Mouse (Mus musculus): Measurements from ENCODE around the gene Mdm2. TPM values are rescaled to one million over a fixed set of nuclear protein-coding genes. Genes with fewer than 3 reads are reported as not detected.
A peak's percentile ranks its signal among the peaks of the same experiment; 100 is the strongest.
"Not testable (repeated sequence)": the region's sequence is repeated elsewhere in the genome, so short reads cannot be mapped to it uniquely, and the experiment has no call there.

Mdm2 gene
- polyA plus RNA-seq, 1 experiment from 2014 or later = 76.5 TPM

GRCm38 (mm10) chr10:117727518-117728110 is 17.1 kb upstream of the Mdm2 start:
- Histone ChIP-seq H3K4me3 (replicated peaks) (no peak overlapping the region), H3K27me3 (no peaks in the 10 kb centered on the region), H3K27ac (no peak overlapping the region), H3K4me2 (no peak overlapping the region), H3K4me1 (no peaks in the 10 kb centered on the region), H3K9ac (no peak overlapping the region), H3K36me3 (replicated peaks) (no peaks in the 10 kb centered on the region), H3K9me3 (no peaks in the 10 kb centered on the region)
- no peak for ATAC-seq (ENCODE audit: low FRiP score)
- WGBS = 78% methylated on average over 9 of the region's 9 CpGs

GRCm38 (mm10) chr10:117726888-117727385 is 16.4 kb upstream of the Mdm2 start:
- Histone ChIP-seq H3K9me3 (no peaks in the 10 kb centered on the region), H3K4me3 (replicated peaks) (no peak overlapping the region), H3K4me2 (no peak overlapping the region), H3K27ac (no peak overlapping the region), H3K27me3 (no peaks in the 10 kb centered on the region), H3K4me1 (no peaks in the 10 kb centered on the region), H3K36me3 (replicated peaks) (no peaks in the 10 kb centered on the region), H3K9ac (no peak overlapping the region)
- ATAC-seq (ENCODE audit: low FRiP score) = no peak
- WGBS = 96% methylated on average over 4 of the region's 4 CpGs

DNA sequence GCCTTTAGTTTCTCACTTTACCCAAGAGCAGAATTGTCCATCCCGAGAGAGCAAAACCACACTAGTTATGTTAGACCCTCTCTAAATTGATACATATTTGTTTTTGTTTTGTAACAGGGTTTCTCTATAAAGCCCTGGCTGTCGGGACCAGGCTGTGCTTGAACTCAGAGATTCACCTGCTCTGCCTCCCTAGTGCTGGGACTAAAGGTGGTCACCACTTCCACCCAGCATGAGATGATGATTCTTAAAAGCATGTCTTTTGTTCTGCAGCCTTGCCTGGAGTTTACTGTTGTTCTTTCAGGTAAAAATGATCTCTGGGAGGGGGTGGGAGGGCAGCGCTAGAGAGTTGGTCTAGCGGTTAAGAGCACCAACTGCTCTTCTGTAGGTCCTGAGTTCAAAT is 15.8 kb upstream of the Mdm2 start:
- no peak for ATAC-seq (ENCODE audit: low FRiP score)
- 98% methylated on average over 4 of the region's 4 CpGs for WGBS
- no peak overlapping the region for H3K4me2 ChIP-seq
- no peaks in the 10 kb centered on the region for H3K9me3 ChIP-seq
- H3K9ac ChIP-seq = no peak overlapping the region
- H3K4me3 ChIP-seq (replicated peaks) = no peak overlapping the region
- no peaks in the 10 kb centered on the region for H3K4me1 ChIP-seq
- H3K27me3 ChIP-seq = no peaks in the 10 kb centered on the region
- H3K27ac ChIP-seq = no peak overlapping the region
- no peaks in the 10 kb centered on the region for H3K36me3 ChIP-seq (replicated peaks)

DNA sequence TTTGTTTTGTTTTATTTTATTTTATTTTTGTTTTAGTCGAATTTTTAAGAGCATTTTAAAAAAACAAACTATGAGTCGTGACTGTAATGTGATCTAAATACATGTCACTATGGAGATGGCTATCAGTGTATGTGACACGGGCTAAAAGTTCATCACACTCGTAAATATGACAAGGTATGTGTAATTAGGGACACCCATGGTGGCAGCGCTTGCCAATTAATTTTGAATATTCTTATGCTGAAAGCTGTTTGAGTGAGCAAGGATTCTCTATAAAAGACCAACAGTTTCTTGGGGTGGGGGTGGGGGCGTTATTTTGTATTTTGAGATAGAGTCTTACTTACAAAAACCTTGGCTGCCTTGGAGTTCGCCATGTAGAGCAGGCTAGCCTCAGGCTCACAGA is 15.1 kb upstream of the Mdm2 start:
- no peak overlapping the region for H3K9ac ChIP-seq
- H3K27ac ChIP-seq = no peak overlapping the region
- no peaks in the 10 kb centered on the region for H3K27me3 ChIP-seq
- H3K9me3 ChIP-seq = no peaks in the 10 kb centered on the region
- H3K4me3 ChIP-seq (replicated peaks) = no peak overlapping the region
- H3K4me2 ChIP-seq = no peak overlapping the region
- ATAC-seq (ENCODE audit: low FRiP score) = no peak
- no peaks in the 10 kb centered on the region for H3K36me3 ChIP-seq (replicated peaks)
- no peaks in the 10 kb centered on the region for H3K4me1 ChIP-seq
- WGBS = 81% methylated on average over 7 of the region's 7 CpGs

DNA sequence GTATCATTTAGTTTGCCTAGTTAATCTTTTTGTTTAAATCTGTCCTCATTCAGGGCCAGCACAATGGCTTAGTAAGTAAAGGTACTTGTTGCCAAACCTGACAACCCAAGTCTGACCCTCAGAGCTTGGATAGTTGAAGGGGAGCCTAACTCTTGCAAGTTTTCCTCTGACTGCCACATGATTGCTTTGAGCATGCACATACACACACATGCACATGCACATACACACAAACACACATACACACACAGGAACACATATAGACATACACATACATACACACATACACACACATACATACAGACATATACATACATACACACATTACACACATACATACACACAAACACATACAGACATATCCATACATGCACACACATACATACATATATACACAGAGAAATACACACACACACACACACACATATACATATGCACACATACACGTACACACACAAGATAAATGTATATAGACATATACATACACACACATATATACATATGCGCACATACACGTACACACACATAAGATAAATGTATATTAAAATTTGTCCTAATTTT is 14.3 kb upstream of the Mdm2 start:
- Histone ChIP-seq H3K4me2 (no peak overlapping the region), H3K27me3 (no peaks in the 10 kb centered on the region), H3K9me3 (no peaks in the 10 kb centered on the region), H3K9ac (no peak overlapping the region), H3K27ac (no peak overlapping the region), H3K4me1 (no peaks in the 10 kb centered on the region), H3K4me3 (replicated peaks) (no peak overlapping the region), H3K36me3 (replicated peaks) (no peaks in the 10 kb centered on the region)
- WGBS = 94% methylated on average over 3 of the region's 3 CpGs
- no peak for ATAC-seq (ENCODE audit: low FRiP score)

DNA sequence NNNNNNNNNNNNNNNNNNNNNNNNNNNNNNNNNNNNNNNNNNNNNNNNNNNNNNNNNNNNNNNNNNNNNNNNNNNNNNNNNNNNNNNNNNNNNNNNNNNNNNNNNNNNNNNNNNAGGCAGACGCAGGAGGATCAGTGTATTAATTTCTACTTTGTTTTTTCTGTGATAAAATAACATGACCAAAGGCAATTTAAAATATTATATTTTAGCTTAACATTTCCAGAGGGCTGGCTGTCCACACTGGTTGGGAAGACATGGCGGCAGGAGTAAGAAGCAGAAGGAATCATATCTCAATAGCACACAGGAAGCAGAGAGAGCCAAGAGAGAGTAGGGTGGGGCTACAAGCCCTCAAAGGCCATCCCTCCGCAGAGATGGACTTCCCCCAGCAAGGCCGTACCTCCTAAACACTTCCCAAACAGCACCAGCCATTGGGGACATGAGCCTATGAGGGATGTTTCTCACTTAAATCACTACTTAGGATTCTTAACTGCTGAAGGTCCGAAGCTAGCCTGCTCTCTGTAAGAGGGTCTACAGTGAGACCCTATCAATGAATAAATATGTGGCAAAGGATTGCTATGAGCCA is 13.7 kb upstream of the Mdm2 start:
- no peak for ATAC-seq (ENCODE audit: low FRiP score)
- Histone ChIP-seq H3K4me3 (replicated peaks) (no peak overlapping the region), H3K27me3 (no peaks in the 10 kb centered on the region), H3K4me2 (no peak overlapping the region), H3K9ac (no peak overlapping the region), H3K36me3 (replicated peaks) (no peaks in the 10 kb centered on the region), H3K4me1 (no peaks in the 10 kb centered on the region), H3K9me3 (no peaks in the 10 kb centered on the region), H3K27ac (no peak overlapping the region)
- 83% methylated on average over 5 of the region's 5 CpGs for WGBS

GRCm38 (mm10) chr10:117718161-117719119 is 7.9 kb upstream of the Mdm2 start:
- Histone ChIP-seq H3K27ac (no peak overlapping the region; the same call in 1 of the 2 replicates), H3K27me3 (no peaks in the 10 kb centered on the region), H3K9me3 (no peaks in the 10 kb centered on the region), H3K4me1 (peaks cover 12% of the 10 kb centered on the region), H3K36me3 (replicated peaks) (no peaks in the 10 kb centered on the region), H3K4me2 (peak overlapping the region; percentile 2; the same call in 1 of the 2 replicates), H3K9ac (no peak overlapping the region), H3K4me3 (replicated peaks) (no peak overlapping the region)
- 63% methylated on average over 19 of the region's 19 CpGs for WGBS
- ATAC-seq (ENCODE audit: low FRiP score) = no peak

GRCm38 (mm10) chr10:117717583-117717982 is 7.0 kb upstream of the Mdm2 start:
- WGBS = 13% methylated on average over 4 of the region's 4 CpGs
- no peak overlapping the region for H3K4me3 ChIP-seq (replicated peaks)
- no peaks in the 10 kb centered on the region for H3K27me3 ChIP-seq
- no peak overlapping the region for H3K27ac ChIP-seq
- ATAC-seq (ENCODE audit: low FRiP score) = no peak
- no peaks in the 10 kb centered on the region for H3K9me3 ChIP-seq
- no peak overlapping the region for H3K9ac ChIP-seq
- H3K4me2 ChIP-seq = no peak overlapping the region
- no peaks in the 10 kb centered on the region for H3K36me3 ChIP-seq (replicated peaks)
- peaks cover 12% of the 10 kb centered on the region for H3K4me1 ChIP-seq

GRCm38 (mm10) chr10:117716686-117717085 is 6.1 kb upstream of the Mdm2 start:
- 92% methylated on average over 3 of the region's 3 CpGs for WGBS
- Histone ChIP-seq H3K9ac (no peak overlapping the region), H3K4me2 (no peak overlapping the region), H3K9me3 (no peaks in the 10 kb centered on the region), H3K36me3 (replicated peaks) (no peaks in the 10 kb centered on the region), H3K4me3 (replicated peaks) (no peak overlapping the region), H3K4me1 (peaks cover 12% of the 10 kb centered on the region), H3K27me3 (no peaks in the 10 kb centered on the region), H3K27ac (no peak overlapping the region)
- no peak for ATAC-seq (ENCODE audit: low FRiP score)

DNA sequence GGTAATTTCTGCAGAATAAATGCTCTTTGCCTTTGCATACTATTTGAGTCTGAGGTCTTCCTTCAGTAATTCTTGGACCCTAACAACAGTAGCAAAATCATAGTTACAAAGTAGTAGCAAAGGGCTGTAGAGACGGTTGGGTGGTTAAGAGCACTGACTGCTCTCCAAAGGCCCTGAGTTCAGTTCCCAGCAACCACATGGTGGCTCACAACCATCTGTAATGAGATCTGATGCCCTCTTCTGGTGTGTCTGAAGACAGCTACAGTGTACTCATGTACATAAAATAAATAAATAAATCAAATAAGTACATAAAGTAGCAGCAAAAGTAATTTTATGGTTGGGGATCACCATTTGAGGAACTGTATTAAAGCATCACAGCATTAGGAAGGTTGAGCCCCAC is 5.1 kb upstream of the Mdm2 start:
- H3K4me3 ChIP-seq (replicated peaks); H3K27ac ChIP-seq; H3K9me3 ChIP-seq; H3K4me2 ChIP-seq; H3K9ac ChIP-seq; H3K36me3 ChIP-seq (replicated peaks); ATAC-seq (ENCODE audit: low FRiP score); H3K27me3 ChIP-seq: not testable (repeated sequence)
- H3K4me1 ChIP-seq = peaks cover 17% of the 10 kb centered on the region
- 88% methylated on average over 1 of the region's 1 CpGs for WGBS

GRCm38 (mm10) chr10:117714928-117715500 is 4.5 kb upstream of the Mdm2 start:
- no peak for ATAC-seq (ENCODE audit: low FRiP score)
- H3K27ac ChIP-seq = no peak overlapping the region
- no peaks in the 10 kb centered on the region for H3K36me3 ChIP-seq (replicated peaks)
- no peak overlapping the region for H3K9ac ChIP-seq
- H3K4me3 ChIP-seq (replicated peaks) = no peak overlapping the region
- no peaks in the 10 kb centered on the region for H3K27me3 ChIP-seq
- H3K9me3 ChIP-seq = no peaks in the 10 kb centered on the region
- 82% methylated on average over 4 of the region's 4 CpGs for WGBS
- H3K4me1 ChIP-seq = peaks cover 17% of the 10 kb centered on the region
- H3K4me2 ChIP-seq = no peak overlapping the region

DNA sequence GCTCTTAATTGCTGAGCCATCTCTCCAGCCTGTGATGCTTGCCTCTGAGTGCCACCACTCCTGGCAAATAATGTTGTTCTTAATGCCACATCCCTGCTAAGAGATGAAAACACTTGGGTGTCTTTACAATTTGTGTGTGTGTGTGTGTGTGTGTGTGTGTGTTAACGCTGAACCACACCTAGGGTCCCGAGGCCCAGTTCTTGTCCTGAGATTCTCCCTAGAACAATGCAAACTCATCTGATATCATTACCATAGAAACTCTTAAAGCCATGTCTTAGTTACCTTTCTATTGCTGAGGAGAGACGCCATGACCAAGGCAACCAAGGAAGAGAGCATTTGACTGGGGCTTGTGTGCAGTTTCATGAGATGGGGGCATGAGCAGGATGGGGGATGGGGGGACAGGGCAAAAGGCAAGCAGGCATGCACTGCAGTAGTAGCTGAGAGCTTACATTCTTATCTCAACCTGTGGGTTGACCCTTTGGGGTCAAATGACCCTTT is 3.5 kb upstream of the Mdm2 start:
- 94% methylated on average over 3 of the region's 3 CpGs for WGBS
- Histone ChIP-seq H3K36me3 (replicated peaks) (no peaks in the 10 kb centered on the region), H3K27me3 (no peaks in the 10 kb centered on the region), H3K27ac (no peak overlapping the region), H3K9ac (no peak overlapping the region), H3K9me3 (no peaks in the 10 kb centered on the region), H3K4me1 (peaks cover 22% of the 10 kb centered on the region), H3K4me3 (replicated peaks) (no peak overlapping the region), H3K4me2 (no peak overlapping the region)
- no peak for ATAC-seq (ENCODE audit: low FRiP score)
